Mouse (Mus musculus) olfactory bulb, adult 2 months (tissue): Measurements from ENCODE around the gene Abtb2.

Experiments
- CTCF ChIP-seq: fragments of 200-500 bp; IDR thresholded peaks from 2 replicates; pipeline ENCODE4 v1.5.1; 2012; ENCODE audit warnings: low read depth, mild to moderate bottlenecking, low read length, moderate library complexity; ENCODE audit not compliant: insufficient read depth
- POLR2A ChIP-seq: fragments of 200-500 bp; IDR thresholded peaks from 2 replicates; pipeline ENCODE4 v1.6.1; 2012; ENCODE audit warnings: mild to moderate bottlenecking, low read depth, low read length, moderate library complexity; ENCODE audit not compliant: insufficient read depth

DNA sequence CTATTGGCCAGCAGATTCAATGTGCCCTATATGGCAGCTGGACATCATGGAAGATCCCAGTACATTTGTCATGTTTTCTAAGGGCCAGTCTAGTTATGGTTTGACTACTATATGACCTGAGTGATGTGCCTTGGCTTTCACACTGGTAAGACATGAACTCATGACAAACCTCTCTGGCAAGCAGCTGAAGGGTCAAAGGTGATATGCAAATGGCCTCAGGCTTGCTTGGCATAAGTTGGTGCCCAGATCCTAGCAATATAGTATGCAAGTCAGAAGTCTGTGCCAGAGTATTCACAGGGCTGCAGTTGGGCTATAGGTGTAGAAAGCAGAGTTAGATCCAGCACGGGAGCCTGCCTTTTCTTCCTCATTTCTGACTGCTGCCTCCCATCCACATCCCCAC, 125.2 kb downstream of the Abtb2 start:
- TF ChIP-seq CTCF: no peak
- TF ChIP-seq POLR2A: no peak
